ENCODE assay signal across 8 mouse cellular contexts in the genomic region with DNA sequence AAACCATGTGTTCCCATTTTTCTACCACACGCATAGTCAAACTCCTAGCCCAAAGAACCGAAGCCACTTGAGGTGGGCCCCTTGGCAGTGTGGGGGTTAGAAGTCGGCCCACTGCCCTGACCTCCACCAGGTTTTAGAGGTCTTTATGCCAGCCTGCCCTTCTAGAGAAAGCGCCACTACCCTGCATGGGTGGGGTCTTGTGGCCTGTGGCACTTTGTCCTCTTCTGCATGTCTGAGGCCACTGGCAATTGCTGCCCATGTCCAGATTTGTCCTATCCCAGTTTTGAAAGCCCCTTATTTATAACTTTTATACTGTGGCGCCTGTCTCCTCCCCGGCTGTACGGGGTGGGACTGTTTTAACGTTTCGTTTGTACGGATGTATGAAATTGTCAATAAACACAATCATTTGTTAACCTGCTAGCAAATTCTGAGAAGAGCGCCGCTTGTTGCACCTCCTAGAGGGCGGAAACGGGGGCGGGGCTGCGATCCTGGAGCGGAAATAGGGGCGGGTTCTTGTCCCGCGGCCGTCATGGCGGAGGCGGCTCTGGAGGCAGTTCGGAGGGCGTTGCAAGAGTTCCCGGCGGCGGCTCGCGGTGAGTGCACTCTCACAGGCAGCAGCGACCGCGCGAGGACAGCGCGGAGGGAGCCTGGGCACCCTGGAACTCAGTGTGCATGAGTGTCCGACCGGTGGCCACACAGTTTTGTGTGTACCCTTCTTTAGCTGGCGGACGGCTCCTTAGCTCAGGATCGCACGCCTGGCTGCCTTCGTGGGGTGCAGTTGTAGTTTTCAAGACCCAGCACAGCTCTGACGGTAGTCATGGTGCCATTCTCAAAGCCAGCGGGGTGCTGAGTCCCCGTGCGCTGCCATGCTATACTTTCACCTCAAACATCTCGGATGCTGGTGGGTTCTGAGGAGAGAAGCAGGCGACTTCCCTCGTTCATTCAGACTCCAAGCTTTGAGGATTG. TPM values are rescaled to one million over a fixed set of nuclear protein-coding genes. Genes with fewer than 3 reads are reported as not detected.
A peak's percentile ranks its signal among the peaks of the same experiment; 100 is the strongest.
DNase-seq lines count a peak whose midpoint lies in the region; ATAC-seq and TF ChIP-seq lines count a peak whose summit lies in the region.

A gene (plus strand): TSS at position 500 of the 966 bp plus-strand sequence.
A gene (plus strand): TSS at position 510 of the 966 bp plus-strand sequence.

- peak within 1 kb of the TSS; percentile 77 for H3K4me2 ChIP-seq in heart, embryonic 11.5 days
- peak within 1 kb of the TSS; percentile 61 for H3K4me2 ChIP-seq in kidney, postnatal 0 days (ENCODE audit: low read length)
- H3K4me2 ChIP-seq in liver, embryonic 11.5 days = peak within 1 kb of the TSS; percentile 89
- peak within 1 kb of the TSS; percentile 79 for H3K4me2 ChIP-seq in stomach, embryonic 14.5 days (replicated peaks; ENCODE audit: low read depth, low read length)

- 6% methylated on average over 50 of the region's 50 CpGs for WGBS in heart, embryonic 11.5 days (ENCODE audit: insufficient replicate concordance)
- 5% methylated on average over 50 of the region's 50 CpGs for WGBS in kidney, postnatal 0 days
- 5% methylated on average over 50 of the region's 50 CpGs for WGBS in liver, embryonic 11.5 days
- 5% methylated on average over 49 of the region's 50 CpGs for WGBS in stomach, embryonic 14.5 days

- no peaks in the 10 kb centered on the region for H3K9me3 ChIP-seq in heart, embryonic 11.5 days (replicated peaks; ENCODE audit: control insufficient read depth, low read length)
- no peaks in the 10 kb centered on the region for H3K9me3 ChIP-seq in kidney, postnatal 0 days (replicated peaks; ENCODE audit: low read length)
- H3K9me3 ChIP-seq in liver, embryonic 11.5 days (ENCODE audit: control insufficient read depth, low read length) = no peaks in the 10 kb centered on the region
- H3K9me3 ChIP-seq in stomach, embryonic 14.5 days (ENCODE audit: control insufficient read depth, low read depth, low read length) = no peaks in the 10 kb centered on the region

- H3K27ac ChIP-seq in heart, embryonic 11.5 days (ENCODE audit: low read depth, low read length) = peak within 1 kb of the TSS; percentile 82
- peak within 1 kb of the TSS; percentile 86 for H3K27ac ChIP-seq in kidney, postnatal 0 days
- H3K27ac ChIP-seq in liver, embryonic 11.5 days (ENCODE audit: low read depth, low read length) = peak within 1 kb of the TSS; percentile 70
- H3K27ac ChIP-seq in stomach, embryonic 14.5 days (ENCODE audit: low read length) = peak within 1 kb of the TSS; percentile 91

- H3K4me1 ChIP-seq in heart, embryonic 11.5 days (ENCODE audit: control insufficient read depth, insufficient read depth, low read length) = peaks cover 8% of the 10 kb centered on the region
- H3K4me1 ChIP-seq in kidney, postnatal 0 days (replicated peaks; ENCODE audit: insufficient read depth, low read length) = peaks cover 11% of the 10 kb centered on the region
- peaks cover 22% of the 10 kb centered on the region for H3K4me1 ChIP-seq in liver, embryonic 11.5 days (replicated peaks; ENCODE audit: control insufficient read depth, insufficient read depth, low read length)
- peaks cover 11% of the 10 kb centered on the region for H3K4me1 ChIP-seq in stomach, embryonic 14.5 days (ENCODE audit: control insufficient read depth, insufficient read depth, low read length)

- peak within 1 kb of the TSS; percentile 83 for H3K4me3 ChIP-seq in heart, embryonic 11.5 days (ENCODE audit: low read depth, low read length)
- peak within 1 kb of the TSS; percentile 62 for H3K4me3 ChIP-seq in kidney, postnatal 0 days (replicated peaks; ENCODE audit: low read depth, low read length)
- H3K4me3 ChIP-seq in liver, embryonic 11.5 days (ENCODE audit: low read depth, low read length) = peak within 1 kb of the TSS; percentile 75
- peak within 1 kb of the TSS; percentile 78 for H3K4me3 ChIP-seq in stomach, embryonic 14.5 days (ENCODE audit: low read depth, low read length)

- H3K27me3 ChIP-seq in heart, embryonic 11.5 days (ENCODE audit: control insufficient read depth, insufficient read depth, low read length) = no peaks in the 10 kb centered on the region
- no peaks in the 10 kb centered on the region for H3K27me3 ChIP-seq in kidney, postnatal 0 days (ENCODE audit: insufficient read depth, low read length)
- H3K27me3 ChIP-seq in liver, embryonic 11.5 days (replicated peaks; ENCODE audit: control insufficient read depth, insufficient read depth, low read length) = no peaks in the 10 kb centered on the region
- no peaks in the 10 kb centered on the region for H3K27me3 ChIP-seq in stomach, embryonic 14.5 days (ENCODE audit: control insufficient read depth, insufficient read depth, low read length)

- peak within 1 kb of the TSS; percentile 96 for H3K9ac ChIP-seq in heart, embryonic 11.5 days (ENCODE audit: low read depth, low read length)
- peak within 1 kb of the TSS; percentile 69 for H3K9ac ChIP-seq in kidney, postnatal 0 days (ENCODE audit: low read depth, low read length)
- H3K9ac ChIP-seq in liver, embryonic 11.5 days (ENCODE audit: low read depth, low read length) = peak within 1 kb of the TSS; percentile 78
- H3K9ac ChIP-seq in stomach, embryonic 14.5 days (replicated peaks; ENCODE audit: low read depth, low read length) = peak within 1 kb of the TSS; percentile 81

- peak; percentile 95 for ATAC-seq in erythroblast, adult 5-6 weeks (replicated peaks; ENCODE audit: low FRiP score, poor library complexity, severe bottlenecking)
- peak; percentile 82 for ATAC-seq in heart, embryonic 11.5 days (replicated peaks; ENCODE audit: insufficient number of reproducible peaks, low FRiP score, low TSS enrichment)
- peak; percentile 84 for ATAC-seq in kidney, postnatal 0 days (replicated peaks; ENCODE audit: low FRiP score, low read depth)
- ATAC-seq in liver, embryonic 11.5 days (replicated peaks; ENCODE audit: low FRiP score) = peak; percentile 85
- ATAC-seq in stomach, embryonic 14.5 days (ENCODE audit: insufficient number of reproducible peaks, insufficient read depth, low FRiP score, low read depth) = peak; percentile 86

- DNase-seq in B cell, adult 2 months = peak; percentile 96
- DNase-seq in brain, adult 2 months (ENCODE audit: low read depth, low spot score) = peak; percentile 94
- peak; percentile 96 for DNase-seq in kidney, postnatal 0 days (ENCODE audit: low spot score)
- peak; percentile 95 for DNase-seq in liver, embryonic 11.5 days (ENCODE audit: low spot score)
- DNase-seq in naive thymus-derived CD4-positive, alpha-beta T cell, adult 2 months (ENCODE audit: low read depth) = peak; percentile 95

- peaks cover 12% of the 10 kb centered on the region; the same call in 1 of the 2 replicates for H3K36me3 ChIP-seq in heart, embryonic 11.5 days (ENCODE audit: control insufficient read depth, insufficient read depth, low read length)
- peaks cover 32% of the 10 kb centered on the region for H3K36me3 ChIP-seq in kidney, postnatal 0 days (ENCODE audit: insufficient read depth, low read length)
- H3K36me3 ChIP-seq in liver, embryonic 11.5 days (ENCODE audit: control insufficient read depth, insufficient read depth, low read length) = peaks cover 2% of the 10 kb centered on the region; the same call in 1 of the 2 replicates
- peaks cover 22% of the 10 kb centered on the region for H3K36me3 ChIP-seq in stomach, embryonic 14.5 days (ENCODE audit: control insufficient read depth, insufficient read depth, low read length)

- TF ChIP-seq CTCF in kidney, postnatal 0 days (IDR thresholded peaks at IDR 0.05; ENCODE audit: low read depth) = peak; percentile 42; the same call in 1 of the 2 replicates

RNA-seq across cellular contexts. Expression of the first gene that starts in this region (rescaled TPM):
- 1.5 TPM in 1 of 2 replicates, not detected in the other for total RNA-seq in erythroblast, adult 5-6 weeks (2015; ENCODE audit: low replicate concordance)
- 2.4 TPM in 1 of 2 replicates, not detected in the other for total RNA-seq in erythroblast, adult 5-6 weeks (2017; ENCODE audit: low replicate concordance)
- polyA plus RNA-seq in heart, embryonic 11.5 days (2014; fragmentation: Nextera tagmentation; extraction: Ambion mirVana) = 12.7 and 16.0 TPM in 2 replicates
- 24.7 and 25.7 TPM in 2 replicates for polyA plus RNA-seq in kidney, postnatal 0 days (2015; fragmentation: Nextera tagmentation; extraction: Ambion mirVana)
- polyA plus RNA-seq in liver, embryonic 11.5 days (2014; fragmentation: Nextera tagmentation; extraction: Ambion mirVana) = 13.5 and 16.3 TPM in 2 replicates
- 20.6 and 22.0 TPM in 2 replicates for polyA plus RNA-seq in stomach, embryonic 14.5 days (2014; fragmentation: Nextera tagmentation; extraction: Ambion mirVana)

RNA-seq across cellular contexts. Expression of the second gene that starts in this region (rescaled TPM):
- 0.96 TPM in 1 of 2 replicates, not detected in the other for total RNA-seq in erythroblast, adult 5-6 weeks (2015; ENCODE audit: low replicate concordance)
- total RNA-seq in erythroblast, adult 5-6 weeks (2017; ENCODE audit: low replicate concordance) = 2.0 TPM in 1 of 2 replicates, not detected in the other
- polyA plus RNA-seq in heart, embryonic 11.5 days (2014; fragmentation: Nextera tagmentation; extraction: Ambion mirVana) = 0.92 and 1.8 TPM in 2 replicates
- polyA plus RNA-seq in kidney, postnatal 0 days (2015; fragmentation: Nextera tagmentation; extraction: Ambion mirVana) = 0.89 and 1.2 TPM in 2 replicates
- polyA plus RNA-seq in liver, embryonic 11.5 days (2014; fragmentation: Nextera tagmentation; extraction: Ambion mirVana) = 1.1 and 1.9 TPM in 2 replicates
- 2.1 and 3.1 TPM in 2 replicates for polyA plus RNA-seq in stomach, embryonic 14.5 days (2014; fragmentation: Nextera tagmentation; extraction: Ambion mirVana)

Comparison
In these comparisons a context has a peak if more than half of its experiments do, and no peak if none do; other contexts are left out.
1. Peak in every context shown above with its lines: DNase-seq, ATAC-seq, H3K4me3 ChIP-seq and H3K27ac ChIP-seq.